Mouse (Mus musculus) heart, embryonic 16.5 days (tissue): ENCODE measurements around the gene Lrrc58. TPM values are rescaled to one million over a fixed set of nuclear protein-coding genes. Genes with fewer than 3 reads are reported as not detected.

ENCODE experiments used
- ATAC-seq: fragments of 200-750 bp; cut with Nextera tagmentation; replicated peaks from 2 replicates; pipeline ENCODE4 v1.8.0; 2017; ENCODE audit warnings: moderate number of reproducible peaks; ENCODE audit not compliant: insufficient read depth, low FRiP score; ENCODE audit errors: extremely low read depth
- H3K27ac ChIP-seq: fragments of 300-500 bp; sonication (generic); 2 replicates; pipeline ENCODE4 v1.5.1; 2014; ENCODE audit warnings: mild to moderate bottlenecking, low read length, control low read depth, moderate library complexity
- H3K27me3 ChIP-seq: fragments of 300-500 bp; sonication (generic); 2 replicates; pipeline ENCODE4 v1.6.1; 2014; ENCODE audit warnings: low read length, mixed read lengths; ENCODE audit not compliant: control insufficient read depth, insufficient read depth
- H3K36me3 ChIP-seq: fragments of 300-500 bp; sonication (generic); 2 replicates; pipeline ENCODE4 v1.6.1; 2014; ENCODE audit not compliant: control insufficient read depth, insufficient read depth
- H3K4me1 ChIP-seq: fragments of 300-500 bp; sonication (generic); 2 replicates; pipeline ENCODE4 v1.6.1; 2014; ENCODE audit warnings: low read length, mixed read lengths; ENCODE audit not compliant: control insufficient read depth, insufficient read depth
- H3K4me2 ChIP-seq: fragments of 300-500 bp; sonication (generic); 2 replicates; pipeline ENCODE4 v1.6.1; 2014; ENCODE audit warnings: low read depth, mild to moderate bottlenecking, control low read depth, low read length
- H3K4me3 ChIP-seq: fragments of 300-500 bp; sonication (generic); 2 replicates; pipeline ENCODE4 v1.5.1; 2014; ENCODE audit warnings: mild to moderate bottlenecking, control low read depth, low read length
- H3K9ac ChIP-seq: fragments of 300-500 bp; sonication (generic); 2 replicates; pipeline ENCODE4 v1.6.1; 2014; ENCODE audit warnings: low read length, control low read depth
- H3K9me3 ChIP-seq: fragments of 300-500 bp; sonication (generic); replicated peaks from 2 replicates; pipeline ENCODE4 v1.6.1; 2016; ENCODE audit warnings: low read length; ENCODE audit not compliant: control insufficient read depth
- WGBS: fragments of 180-500 bp; shearing (Covaris S2); extraction: QIAGEN DNeasy Blood & Tissue Kit; methylation state at CpG from one replicate; pipeline ENCODE4 v1.1.7; 2014; 5-methylcytosine and 5-hydroxymethylcytosine counted together
- polyA plus RNA-seq: library from polyadenylated mRNA; unstranded; fragments of >200 nt; fragmentation: Nextera tagmentation; extraction: Ambion mirVana; gene quantifications from 2 replicates; pipeline ENCODE4 v1.2.1, GENCODE M21; 2015

Lrrc58 gene
- polyA plus RNA-seq, 1 experiment from 2014 or later = 36.2 TPM

- Histone ChIP-seq H3K27ac (no peak overlapping the region; the same call in 1 of the 2 replicates), H3K27me3 (no peaks in the 10 kb centered on the region), H3K4me1 (peaks cover 22% of the 10 kb centered on the region), H3K4me3 (no peak overlapping the region), H3K9me3 (no peaks in the 10 kb centered on the region), H3K4me2 (peak overlapping the region; percentile 6; the same call in 1 of the 2 replicates), H3K36me3 (no peaks in the 10 kb centered on the region), H3K9ac (no peak overlapping the region)
- ATAC-seq = peak; percentile 50
- WGBS = 26% methylated on average over 7 of the region's 7 CpGs
Observed at GRCm38 (mm10) chr16:37845202-37845925, 22.8 kb upstream of the Lrrc58 start.

- H3K4me2 ChIP-seq = no peak overlapping the region
- H3K27ac ChIP-seq = peak overlapping the region; percentile 51
- no peak overlapping the region for H3K9ac ChIP-seq
- H3K9me3 ChIP-seq = no peaks in the 10 kb centered on the region
- WGBS = 73% methylated on average over 3 of the region's 3 CpGs
- H3K36me3 ChIP-seq = no peaks in the 10 kb centered on the region
- H3K4me1 ChIP-seq = peaks cover 23% of the 10 kb centered on the region
- ATAC-seq = no peak
- H3K27me3 ChIP-seq = no peaks in the 10 kb centered on the region
- no peak overlapping the region for H3K4me3 ChIP-seq
Observed at GRCm38 (mm10) chr16:37847081-37847480, 21.1 kb upstream of the Lrrc58 start.

- 36% methylated on average over 5 of the region's 5 CpGs for WGBS
- peak; percentile 86 for ATAC-seq
- Histone ChIP-seq H3K9ac (no peak overlapping the region), H3K27me3 (no peaks in the 10 kb centered on the region), H3K4me1 (peaks cover 9% of the 10 kb centered on the region; the same call in 1 of the 2 replicates), H3K27ac (peak overlapping the region; percentile 63), H3K4me3 (no peak overlapping the region), H3K4me2 (no peak overlapping the region), H3K9me3 (no peaks in the 10 kb centered on the region), H3K36me3 (no peaks in the 10 kb centered on the region)
Observed at GRCm38 (mm10) chr16:37851366-37851765, 16.8 kb upstream of the Lrrc58 start.

- Histone ChIP-seq H3K9ac (no peak overlapping the region), H3K4me2 (no peak overlapping the region), H3K4me1 (peaks cover 9% of the 10 kb centered on the region; the same call in 1 of the 2 replicates), H3K9me3 (no peaks in the 10 kb centered on the region), H3K4me3 (no peak overlapping the region), H3K27me3 (no peaks in the 10 kb centered on the region), H3K27ac (no peak overlapping the region), H3K36me3 (no peaks in the 10 kb centered on the region)
- 46% methylated on average over 9 of the region's 9 CpGs for WGBS
- ATAC-seq = 0 out of 2 replicates have a peak, but pooled peaks have one; percentile 19
Observed at GRCm38 (mm10) chr16:37853279-37853678, 14.9 kb upstream of the Lrrc58 start.

- no peak overlapping the region for H3K9ac ChIP-seq
- no peaks in the 10 kb centered on the region for H3K27me3 ChIP-seq
- H3K9me3 ChIP-seq = no peaks in the 10 kb centered on the region
- ATAC-seq = no peak
- 62% methylated on average over 14 of the region's 14 CpGs for WGBS
- no peak overlapping the region for H3K4me3 ChIP-seq
- no peaks in the 10 kb centered on the region for H3K36me3 ChIP-seq
- H3K4me2 ChIP-seq = no peak overlapping the region
- H3K4me1 ChIP-seq = peaks cover 9% of the 10 kb centered on the region; the same call in 1 of the 2 replicates
- no peak overlapping the region for H3K27ac ChIP-seq
Observed at GRCm38 (mm10) chr16:37854054-37854453, 14.1 kb upstream of the Lrrc58 start.

- Histone ChIP-seq H3K4me2 (no peak overlapping the region), H3K27me3 (no peaks in the 10 kb centered on the region), H3K36me3 (no peaks in the 10 kb centered on the region), H3K4me1 (peaks cover 13% of the 10 kb centered on the region), H3K27ac (no peak overlapping the region), H3K4me3 (no peak overlapping the region), H3K9me3 (no peaks in the 10 kb centered on the region), H3K9ac (no peak overlapping the region)
- ATAC-seq = no peak
- WGBS = 31% methylated on average over 5 of the region's 5 CpGs
Observed at GRCm38 (mm10) chr16:37854593-37854992, 13.6 kb upstream of the Lrrc58 start.

GRCm38 (mm10) chr16:37855583-37855982 is 12.6 kb upstream of the Lrrc58 start:
- H3K27ac ChIP-seq = no peak overlapping the region
- H3K36me3 ChIP-seq = no peaks in the 10 kb centered on the region
- ATAC-seq = no peak
- no peaks in the 10 kb centered on the region for H3K9me3 ChIP-seq
- no peaks in the 10 kb centered on the region for H3K27me3 ChIP-seq
- peaks cover 15% of the 10 kb centered on the region for H3K4me1 ChIP-seq
- H3K4me2 ChIP-seq = no peak overlapping the region
- H3K9ac ChIP-seq = no peak overlapping the region
- whole genome bisulfite sequencing = 49% methylated on average over 8 of the region's 8 CpGs
- H3K4me3 ChIP-seq = no peak overlapping the region

GRCm38 (mm10) chr16:37856327-37856726 is 11.9 kb upstream of the Lrrc58 start:
- Histone ChIP-seq H3K9ac (no peak overlapping the region), H3K4me3 (no peak overlapping the region), H3K27me3 (no peaks in the 10 kb centered on the region), H3K4me1 (peaks cover 20% of the 10 kb centered on the region), H3K4me2 (no peak overlapping the region), H3K9me3 (no peaks in the 10 kb centered on the region), H3K36me3 (no peaks in the 10 kb centered on the region), H3K27ac (no peak overlapping the region)
- WGBS = 56% methylated on average over 3 of the region's 3 CpGs
- no peak for ATAC-seq

- peaks cover 18% of the 10 kb centered on the region for H3K4me1 ChIP-seq
- no peak overlapping the region for H3K4me3 ChIP-seq
- H3K27ac ChIP-seq = no peak overlapping the region
- no peak overlapping the region for H3K4me2 ChIP-seq
- ATAC-seq = no peak
- 89% methylated on average over 8 of the region's 8 CpGs for WGBS
- no peaks in the 10 kb centered on the region for H3K9me3 ChIP-seq
- H3K36me3 ChIP-seq = no peaks in the 10 kb centered on the region
- no peak overlapping the region for H3K9ac ChIP-seq
- no peaks in the 10 kb centered on the region for H3K27me3 ChIP-seq
Observed at GRCm38 (mm10) chr16:37857495-37857894, 10.7 kb upstream of the Lrrc58 start.
